Mouse (Mus musculus) forebrain, embryonic 13.5 days (tissue): ENCODE data around the gene Usp19. TPM values are rescaled to one million over a fixed set of nuclear protein-coding genes. Genes with fewer than 3 reads are reported as not detected.

Experiments used
- ATAC-seq: fragments of 200-750 bp; cut with Nextera tagmentation; 2 replicates; pipeline ENCODE4 v1.8.0; 2017
- H3K27ac ChIP-seq: fragments of 300-500 bp; sonication (generic); 2 replicates; pipeline ENCODE4 v1.5.1; 2015; ENCODE audit warnings: inconsistent platforms, mild to moderate bottlenecking, moderate library complexity
- H3K27me3 ChIP-seq: fragments of 300-500 bp; sonication (generic); 2 replicates; pipeline ENCODE4 v1.6.1; 2015; ENCODE audit warnings: mild to moderate bottlenecking, inconsistent platforms
- H3K36me3 ChIP-seq: fragments of 300-500 bp; sonication (generic); 2 replicates; pipeline ENCODE4 v1.6.1; 2015; ENCODE audit warnings: mild to moderate bottlenecking, inconsistent platforms; ENCODE audit not compliant: poor library complexity, severe bottlenecking
- H3K4me1 ChIP-seq: fragments of 300-500 bp; sonication (generic); 2 replicates; pipeline ENCODE4 v1.6.1; 2015; ENCODE audit warnings: inconsistent platforms
- H3K4me2 ChIP-seq: fragments of 300-500 bp; sonication (generic); 2 replicates; pipeline ENCODE4 v1.6.1; 2015; ENCODE audit warnings: inconsistent platforms, mild to moderate bottlenecking, moderate library complexity
- H3K4me3 ChIP-seq: fragments of 300-500 bp; sonication (generic); 2 replicates; pipeline ENCODE4 v1.5.1; 2015; ENCODE audit warnings: mild to moderate bottlenecking, inconsistent platforms
- H3K9ac ChIP-seq: fragments of 300-500 bp; sonication (generic); 2 replicates; pipeline ENCODE4 v1.6.1; 2015; ENCODE audit warnings: mild to moderate bottlenecking, inconsistent platforms
- H3K9me3 ChIP-seq: fragments of 300-500 bp; sonication (generic); replicated peaks from 2 replicates; pipeline ENCODE4 v1.6.1; 2016; ENCODE audit warnings: inconsistent platforms
- WGBS: fragments of 180-500 bp; shearing (Covaris S2); methylation state at CpG from one replicate; pipeline ENCODE4 v1.1.7; 2015; 5-methylcytosine and 5-hydroxymethylcytosine counted together
- polyA plus RNA-seq: library from polyadenylated mRNA; unstranded; fragments of >200 nt; fragmentation: Nextera tagmentation; extraction: Ambion mirVana; gene quantifications from 2 replicates; pipeline ENCODE4 v1.2.1, GENCODE M21; 2015

The Usp19 gene
- polyA plus RNA-seq, 1 experiment from 2014 or later = 69.7 TPM

GRCm38 (mm10) chr9:108489215-108489614 lies 1.2 kb upstream of the Usp19 start:
- 96% methylated on average over 20 of the region's 20 CpGs for WGBS
- ATAC-seq = no peak
- H3K9ac ChIP-seq = no peak overlapping the region
- no peak overlapping the region for H3K4me2 ChIP-seq
- H3K4me1 ChIP-seq = peaks cover 25% of the 10 kb centered on the region
- no peaks in the 10 kb centered on the region for H3K27me3 ChIP-seq
- H3K4me3 ChIP-seq = no peak overlapping the region
- peak overlapping the region; percentile 97; the same call in 1 of the 2 replicates for H3K27ac ChIP-seq
- H3K36me3 ChIP-seq = peaks cover 69% of the 10 kb centered on the region
- H3K9me3 ChIP-seq = no peaks in the 10 kb centered on the region

GRCm38 (mm10) chr9:108489702-108490558 lies 472 bp upstream of the Usp19 start:
- Histone ChIP-seq H3K27ac (peak overlapping the region; percentile 97), H3K4me3 (peak overlapping the region; percentile 84), H3K4me1 (peaks cover 25% of the 10 kb centered on the region), H3K4me2 (peak overlapping the region; percentile 95), H3K27me3 (no peaks in the 10 kb centered on the region), H3K36me3 (peaks cover 71% of the 10 kb centered on the region), H3K9ac (peak overlapping the region; percentile 89), H3K9me3 (no peaks in the 10 kb centered on the region)
- peak; percentile 20; the same call in 1 of the 2 replicates for ATAC-seq
- 64% methylated on average over 26 of the region's 26 CpGs for WGBS

GRCm38 (mm10) chr9:108491286-108491580 lies 831 bp downstream of the Usp19 start:
- H3K36me3 ChIP-seq = peaks cover 73% of the 10 kb centered on the region
- 13% methylated on average over 12 of the region's 12 CpGs for WGBS

GRCm38 (mm10) chr9:108492043-108492750 lies 1.8 kb downstream of the Usp19 start:
- H3K4me2 ChIP-seq = peak overlapping the region; percentile 95
- H3K27ac ChIP-seq = no peak overlapping the region
- no peaks in the 10 kb centered on the region for H3K27me3 ChIP-seq
- H3K9me3 ChIP-seq = no peaks in the 10 kb centered on the region
- peak overlapping the region; percentile 84 for H3K4me3 ChIP-seq
- H3K9ac ChIP-seq = peak overlapping the region; percentile 89
- peaks cover 25% of the 10 kb centered on the region for H3K4me1 ChIP-seq
- WGBS = 90% methylated on average over 16 of the region's 16 CpGs
- ATAC-seq = no peak
- H3K36me3 ChIP-seq = peaks cover 74% of the 10 kb centered on the region

More at GRCm38 (mm10) chr9:108491286-108491580, 831 bp downstream of the Usp19 start:
- H3K9ac ChIP-seq = peak overlapping the region; percentile 89
- peaks cover 25% of the 10 kb centered on the region for H3K4me1 ChIP-seq
- peak overlapping the region; percentile 97 for H3K27ac ChIP-seq
- H3K4me2 ChIP-seq = peak overlapping the region; percentile 95
- no peak; the same call in 1 of the 2 replicates for ATAC-seq
- H3K27me3 ChIP-seq = no peaks in the 10 kb centered on the region
- no peaks in the 10 kb centered on the region for H3K9me3 ChIP-seq
- H3K4me3 ChIP-seq = peak overlapping the region; percentile 84

- H3K27me3 ChIP-seq = no peaks in the 10 kb centered on the region
- H3K9ac ChIP-seq = no peak overlapping the region
Measured at GRCm38 (mm10) chr9:108493246-108493645, 2.8 kb downstream of the Usp19 start.

GRCm38 (mm10) chr9:108494146-108494825 lies 3.9 kb downstream of the Usp19 start:
- no peak for ATAC-seq
- no peaks in the 10 kb centered on the region for H3K9me3 ChIP-seq
- H3K36me3 ChIP-seq = peaks cover 75% of the 10 kb centered on the region
- no peaks in the 10 kb centered on the region for H3K27me3 ChIP-seq
- no peak overlapping the region for H3K9ac ChIP-seq
- H3K27ac ChIP-seq = no peak overlapping the region
- H3K4me3 ChIP-seq = no peak overlapping the region
- H3K4me1 ChIP-seq = peaks cover 25% of the 10 kb centered on the region
- H3K4me2 ChIP-seq = no peak overlapping the region
- 94% methylated on average over 19 of the region's 19 CpGs for WGBS

More at GRCm38 (mm10) chr9:108493246-108493645, 2.8 kb downstream of the Usp19 start:
- H3K9me3 ChIP-seq = no peaks in the 10 kb centered on the region
- peaks cover 74% of the 10 kb centered on the region for H3K36me3 ChIP-seq
- WGBS = 95% methylated on average over 8 of the region's 8 CpGs
- ATAC-seq = no peak
- H3K4me3 ChIP-seq = no peak overlapping the region
- H3K27ac ChIP-seq = no peak overlapping the region
- H3K4me1 ChIP-seq = peaks cover 25% of the 10 kb centered on the region
- no peak overlapping the region for H3K4me2 ChIP-seq

- Histone ChIP-seq H3K27ac (no peak overlapping the region), H3K27me3 (no peaks in the 10 kb centered on the region), H3K4me1 (peaks cover 21% of the 10 kb centered on the region), H3K4me3 (no peak overlapping the region), H3K9ac (no peak overlapping the region), H3K9me3 (no peaks in the 10 kb centered on the region), H3K36me3 (peaks cover 81% of the 10 kb centered on the region), H3K4me2 (no peak overlapping the region)
- 82% methylated on average over 10 of the region's 10 CpGs for WGBS
- ATAC-seq = no peak
Measured at GRCm38 (mm10) chr9:108494905-108495304, 4.5 kb downstream of the Usp19 start.

GRCm38 (mm10) chr9:108499231-108499630 lies 8.8 kb downstream of the Usp19 start:
- no peaks in the 10 kb centered on the region for H3K27me3 ChIP-seq
- H3K27ac ChIP-seq = no peak overlapping the region
- no peak overlapping the region for H3K4me3 ChIP-seq
- peaks cover 94% of the 10 kb centered on the region for H3K36me3 ChIP-seq
- ATAC-seq = no peak
- no peaks in the 10 kb centered on the region for H3K9me3 ChIP-seq
- no peak overlapping the region for H3K9ac ChIP-seq
- no peak overlapping the region for H3K4me2 ChIP-seq
- 92% methylated on average over 7 of the region's 7 CpGs for WGBS
- no peaks in the 10 kb centered on the region for H3K4me1 ChIP-seq

GRCm38 (mm10) chr9:108499943-108500342 lies 9.5 kb downstream of the Usp19 start:
- Histone ChIP-seq H3K4me1 (no peaks in the 10 kb centered on the region), H3K27me3 (no peaks in the 10 kb centered on the region), H3K4me2 (no peak overlapping the region), H3K9me3 (no peaks in the 10 kb centered on the region), H3K36me3 (peaks cover 87% of the 10 kb centered on the region), H3K9ac (no peak overlapping the region), H3K4me3 (no peak overlapping the region), H3K27ac (no peak overlapping the region)
- no peak for ATAC-seq
- WGBS = 96% methylated on average over 15 of the region's 15 CpGs

GRCm38 (mm10) chr9:108506901-108507300 lies 16.5 kb downstream of the Usp19 start:
- peak overlapping the region; percentile 89 for H3K4me2 ChIP-seq

GRCm38 (mm10) chr9:108507619-108508434 lies 17.4 kb downstream of the Usp19 start, which contains the start of gene Qars:
TSS of gene Qars (plus strand) at chr9:108507706.
- H3K36me3 ChIP-seq = peaks cover 41% of the 10 kb centered on the region
- H3K27ac ChIP-seq = peak within 1 kb of the TSS; percentile 52; the same call in 1 of the 2 replicates
- H3K27me3 ChIP-seq = no peaks in the 10 kb centered on the region
- peak; percentile 97 for ATAC-seq
- peak within 1 kb of the TSS; percentile 89 for H3K4me2 ChIP-seq
- no peaks in the 10 kb centered on the region for H3K9me3 ChIP-seq
- peak within 1 kb of the TSS; percentile 69 for H3K4me3 ChIP-seq
- peaks cover 15% of the 10 kb centered on the region for H3K4me1 ChIP-seq
- under 1% methylated on average over 37 of the region's 37 CpGs for WGBS
- peak within 1 kb of the TSS; percentile 78 for H3K9ac ChIP-seq

More at GRCm38 (mm10) chr9:108506901-108507300, 16.5 kb downstream of the Usp19 start:
- no peak overlapping the region for H3K27ac ChIP-seq
- ATAC-seq = no peak
- WGBS = 90% methylated on average over 7 of the region's 7 CpGs
- peaks cover 39% of the 10 kb centered on the region for H3K36me3 ChIP-seq
- peaks cover 15% of the 10 kb centered on the region for H3K4me1 ChIP-seq
- H3K4me3 ChIP-seq = no peak overlapping the region; the same call in 1 of the 2 replicates
- H3K9me3 ChIP-seq = no peaks in the 10 kb centered on the region
- H3K9ac ChIP-seq = no peak overlapping the region
- H3K27me3 ChIP-seq = no peaks in the 10 kb centered on the region
